Mouse (Mus musculus): Measurements from ENCODE around the gene Scn5a. TPM values are rescaled to one million over a fixed set of nuclear protein-coding genes. Genes with fewer than 3 reads are reported as not detected.

The Scn5a gene
- polyA plus RNA-seq (2015; fragmentation: Nextera tagmentation; extraction: Ambion mirVana), result 0.19 and 0.32 TPM in 2 replicates

DNA sequence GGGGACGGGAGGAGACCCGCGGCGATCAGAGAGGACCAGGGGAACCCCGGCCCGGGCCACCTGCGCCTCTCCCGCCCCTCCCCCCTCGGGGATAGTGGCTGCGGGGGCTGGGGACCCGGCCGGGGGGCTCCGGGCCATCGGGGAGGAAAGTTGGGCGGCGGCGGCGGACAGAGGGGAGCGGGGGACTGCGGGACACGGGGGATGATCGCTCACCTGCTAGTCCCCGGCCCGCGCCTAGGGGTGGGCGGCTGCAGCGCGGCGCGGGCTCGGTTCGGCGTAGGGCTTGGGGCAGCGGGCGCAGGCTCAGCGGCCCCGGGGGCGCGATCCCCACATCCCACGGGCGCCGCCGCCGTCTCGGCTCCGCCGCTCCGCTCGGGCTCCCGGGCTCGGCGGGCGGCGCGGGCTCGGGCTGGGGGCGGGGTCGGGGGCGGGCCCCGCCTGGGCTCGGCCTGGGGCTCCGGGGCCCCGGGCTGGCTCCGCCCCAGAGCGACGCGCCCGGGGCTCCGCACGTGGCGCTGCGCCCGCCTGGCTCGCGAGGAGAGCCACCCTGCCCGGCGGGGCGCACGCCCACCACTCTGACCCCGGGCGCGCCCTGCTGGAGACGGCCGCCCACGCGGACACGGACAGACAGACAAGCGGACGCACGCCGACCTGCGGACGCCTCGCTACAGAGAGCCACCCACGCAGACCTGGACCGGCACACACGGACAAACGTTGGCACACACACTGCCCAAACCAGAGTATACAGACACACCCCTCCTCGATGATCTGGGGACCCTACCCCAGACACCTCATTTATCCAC, at the start of gene Scn5a:
TSS of gene Scn5a (minus strand) at position 381 of the 803 bp plus-strand sequence.
- H3K4me1 ChIP-seq, result peaks cover 15% of the 10 kb centered on the region
- H3K27me3 ChIP-seq, result peaks cover 98% of the 10 kb centered on the region
- WGBS, result under 1% methylated on average over 72 of the region's 99 CpGs
- H3K9ac ChIP-seq, result peak within 1 kb of the TSS; percentile 52
- no peaks in the 10 kb centered on the region for H3K36me3 ChIP-seq
- peak; percentile 64 for ATAC-seq (replicated peaks; ENCODE audit: low FRiP score)
- no peak within 1 kb of the TSS for H3K27ac ChIP-seq
- no peaks in the 10 kb centered on the region for H3K9me3 ChIP-seq (replicated peaks)
- H3K4me3 ChIP-seq (replicated peaks), result peak within 1 kb of the TSS; percentile 57
- H3K4me2 ChIP-seq, result peak within 1 kb of the TSS; percentile 99

DNA sequence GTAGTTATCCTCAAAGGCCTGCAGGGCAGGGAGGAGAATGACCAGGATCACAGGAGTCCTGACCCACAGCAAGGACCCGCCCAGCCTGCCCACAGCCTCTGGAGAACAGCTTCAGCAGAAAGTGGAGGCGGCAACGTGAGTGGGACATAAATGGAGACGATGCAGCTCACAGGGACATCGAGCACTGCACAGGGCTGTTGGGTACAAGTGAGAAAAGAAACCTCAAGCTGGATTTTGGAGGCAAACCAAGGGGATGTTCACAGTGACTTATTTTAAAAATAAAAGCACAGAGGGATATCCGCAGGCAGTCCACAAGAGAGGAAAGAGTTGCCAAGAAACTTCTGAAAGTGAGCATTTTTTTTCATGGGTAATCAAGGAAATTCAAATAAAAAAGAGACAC, 48.4 kb upstream of the Scn5a start:
- H3K27me3 ChIP-seq, result peaks cover 95% of the 10 kb centered on the region
- H3K9me3 ChIP-seq (replicated peaks), result no peaks in the 10 kb centered on the region
- H3K9ac ChIP-seq, result no peak overlapping the region
- H3K36me3 ChIP-seq, result no peaks in the 10 kb centered on the region
- no peak overlapping the region for H3K4me3 ChIP-seq (replicated peaks)
- no peak for ATAC-seq (replicated peaks; ENCODE audit: low FRiP score)
- H3K4me1 ChIP-seq, result peaks cover 11% of the 10 kb centered on the region
- H3K4me2 ChIP-seq, result no peak overlapping the region
- H3K27ac ChIP-seq, result no peak overlapping the region
- 68% methylated on average over 6 of the region's 6 CpGs for WGBS

DNA sequence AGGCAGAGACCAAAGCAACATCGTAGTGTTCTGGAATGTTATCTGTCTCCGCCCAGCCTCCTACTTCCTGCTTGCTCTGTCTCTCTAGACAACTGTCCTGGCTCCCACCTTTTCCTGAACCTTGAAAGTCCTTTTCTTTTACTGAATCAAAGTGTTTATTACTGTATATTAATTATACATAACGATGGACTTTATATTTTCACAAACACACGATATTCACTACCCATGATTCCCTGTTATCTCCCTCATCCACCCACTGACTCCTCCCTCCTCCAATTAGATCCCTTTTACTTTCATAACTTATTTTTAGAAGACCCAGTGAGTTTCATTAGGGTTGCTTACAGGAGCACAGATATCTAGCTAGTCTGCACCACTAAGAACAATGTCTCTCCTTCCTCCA, 45.3 kb upstream of the Scn5a start:
- H3K27ac ChIP-seq, result no peak overlapping the region
- H3K27me3 ChIP-seq, result peaks cover 70% of the 10 kb centered on the region
- 81% methylated on average over 4 of the region's 4 CpGs for WGBS
- no peaks in the 10 kb centered on the region for H3K36me3 ChIP-seq
- no peaks in the 10 kb centered on the region for H3K4me1 ChIP-seq
- no peak overlapping the region for H3K4me3 ChIP-seq (replicated peaks)
- no peak overlapping the region for H3K4me2 ChIP-seq
- no peak overlapping the region for H3K9ac ChIP-seq
- no peaks in the 10 kb centered on the region for H3K9me3 ChIP-seq (replicated peaks)
- ATAC-seq (replicated peaks; ENCODE audit: low FRiP score), result no peak

DNA sequence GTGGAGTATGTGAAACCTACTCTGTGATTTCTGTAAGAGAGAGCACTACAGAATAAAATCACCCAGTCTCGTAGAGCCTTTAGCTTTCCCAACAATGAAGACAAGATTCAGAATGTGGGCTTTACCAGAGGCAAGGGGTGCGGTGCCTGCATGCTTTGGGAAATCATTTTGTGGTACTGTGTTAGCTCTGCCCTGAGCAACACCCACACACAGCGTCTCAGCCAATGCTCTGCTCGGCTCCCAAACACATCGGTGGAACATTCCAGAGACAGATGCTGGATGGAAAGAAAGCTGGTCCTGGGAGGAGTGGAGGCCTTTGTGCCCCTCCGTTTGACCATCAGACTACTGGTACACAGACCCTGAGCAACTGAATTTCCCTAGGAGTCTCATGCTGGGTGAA, 36.0 kb upstream of the Scn5a start:
- no peak for ATAC-seq (replicated peaks; ENCODE audit: low FRiP score)
- Histone ChIP-seq H3K27me3 (peaks cover 58% of the 10 kb centered on the region), H3K9me3 (replicated peaks) (no peaks in the 10 kb centered on the region), H3K4me1 (no peaks in the 10 kb centered on the region), H3K36me3 (no peaks in the 10 kb centered on the region), H3K4me3 (replicated peaks) (no peak overlapping the region), H3K4me2 (no peak overlapping the region), H3K27ac (no peak overlapping the region), H3K9ac (no peak overlapping the region)
- 68% methylated on average over 6 of the region's 6 CpGs for WGBS

DNA sequence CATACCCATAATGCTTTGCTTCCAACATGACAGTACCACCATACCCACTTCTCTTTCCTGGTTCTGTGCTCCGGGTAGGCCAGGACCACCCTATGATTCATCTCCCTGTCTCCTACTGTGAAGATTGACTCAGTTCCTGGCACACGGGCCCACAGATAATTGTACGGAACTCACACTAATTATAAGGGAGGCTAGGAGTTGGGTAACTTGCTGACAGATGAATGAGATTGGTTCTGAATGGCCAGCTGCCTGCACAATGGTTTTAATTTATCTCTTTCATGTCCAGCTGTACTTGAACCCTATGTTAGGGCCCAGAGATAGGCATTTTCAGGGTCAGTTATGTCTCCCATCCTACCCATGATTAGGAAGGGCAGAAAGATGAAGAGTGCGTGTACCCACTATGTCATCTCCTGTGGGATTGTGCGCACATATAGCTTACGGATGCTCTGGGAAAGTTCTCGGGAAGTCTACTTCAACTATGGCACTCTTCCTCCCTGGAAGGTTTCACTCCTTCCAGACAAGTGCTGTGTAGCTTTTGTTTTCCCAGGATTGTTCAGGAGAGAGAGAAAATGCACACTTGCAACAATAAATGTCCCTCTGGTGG, 31.8 kb upstream of the Scn5a start:
- 89% methylated on average over 7 of the region's 7 CpGs for WGBS
- no peaks in the 10 kb centered on the region for H3K36me3 ChIP-seq
- H3K27me3 ChIP-seq, result peaks cover 19% of the 10 kb centered on the region
- no peak overlapping the region for H3K9ac ChIP-seq
- no peaks in the 10 kb centered on the region for H3K4me1 ChIP-seq
- no peak overlapping the region for H3K4me3 ChIP-seq (replicated peaks)
- H3K27ac ChIP-seq, result no peak overlapping the region
- no peaks in the 10 kb centered on the region for H3K9me3 ChIP-seq (replicated peaks)
- H3K4me2 ChIP-seq, result no peak overlapping the region
- ATAC-seq (replicated peaks; ENCODE audit: low FRiP score), result no peak

DNA sequence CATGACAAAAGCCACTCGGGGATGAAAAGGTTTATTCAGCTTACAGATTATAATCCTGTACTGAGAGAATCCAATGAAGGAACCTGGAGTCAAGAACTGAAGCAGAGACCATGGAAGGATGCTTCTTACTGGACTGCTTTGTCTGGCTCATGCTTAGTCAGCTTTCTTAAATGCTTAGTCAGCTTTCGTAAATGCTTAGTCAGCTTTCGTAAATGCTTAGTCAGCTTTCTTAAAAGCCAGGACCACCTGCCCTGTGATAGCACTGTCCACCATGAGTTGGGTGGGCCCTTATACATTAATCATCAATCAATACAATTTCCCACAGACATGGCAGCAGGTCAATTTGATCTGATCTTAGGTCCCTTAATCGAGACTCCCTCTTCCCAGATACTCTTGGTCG, 28.1 kb upstream of the Scn5a start:
- Histone ChIP-seq H3K9me3 (replicated peaks) (no peaks in the 10 kb centered on the region), H3K4me1 (no peaks in the 10 kb centered on the region), H3K4me3 (replicated peaks) (no peak overlapping the region), H3K27me3 (peaks cover 8% of the 10 kb centered on the region), H3K4me2 (no peak overlapping the region), H3K27ac (no peak overlapping the region), H3K9ac (no peak overlapping the region), H3K36me3 (no peaks in the 10 kb centered on the region)
- no peak for ATAC-seq (replicated peaks; ENCODE audit: low FRiP score)
- 88% methylated on average over 5 of the region's 5 CpGs for WGBS

DNA sequence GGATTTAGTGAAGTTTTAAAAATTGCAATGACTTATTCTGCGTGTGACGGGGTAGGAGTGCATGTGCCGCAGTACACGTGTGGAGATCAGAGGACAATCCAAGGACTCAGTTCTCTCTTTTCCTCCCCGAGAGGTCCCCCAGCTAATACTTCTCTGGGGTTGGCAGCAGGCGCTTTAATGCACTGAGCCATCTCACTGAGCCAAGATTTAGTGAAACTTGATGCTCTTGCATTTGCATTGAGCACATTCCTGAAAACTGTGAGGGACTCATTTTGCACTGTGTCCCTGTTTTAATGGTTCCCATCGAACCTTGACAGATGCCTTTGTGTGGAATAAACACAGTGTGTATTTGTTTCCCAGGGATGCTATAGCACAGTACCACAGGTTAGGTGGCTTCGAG, 25.8 kb upstream of the Scn5a start:
- Histone ChIP-seq H3K9ac (no peak overlapping the region), H3K27ac (no peak overlapping the region), H3K36me3 (no peaks in the 10 kb centered on the region), H3K4me1 (no peaks in the 10 kb centered on the region), H3K4me2 (no peak overlapping the region), H3K27me3 (peaks cover 7% of the 10 kb centered on the region), H3K9me3 (replicated peaks) (no peaks in the 10 kb centered on the region), H3K4me3 (replicated peaks) (no peak overlapping the region)
- ATAC-seq (replicated peaks; ENCODE audit: low FRiP score), result no peak
- WGBS, result 62% methylated on average over 8 of the region's 8 CpGs

DNA sequence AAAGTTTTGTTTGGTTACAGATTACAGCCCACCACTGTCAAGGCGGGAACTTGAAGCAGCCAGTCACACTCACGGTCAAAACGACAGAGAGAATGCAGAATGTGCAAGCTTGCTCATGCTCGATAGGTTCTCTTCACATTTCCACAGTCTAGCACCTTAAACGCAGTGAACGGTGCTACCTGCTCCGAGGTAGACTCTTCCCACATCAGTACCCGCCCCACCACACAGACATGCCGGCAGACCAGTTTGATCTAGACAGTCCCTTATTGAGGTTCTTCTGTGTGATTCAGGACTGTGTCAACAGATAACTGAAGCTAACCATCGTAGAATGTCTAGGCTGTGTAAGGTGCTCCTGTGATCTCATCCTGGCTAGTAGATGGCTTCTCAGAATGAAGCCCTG, 19.7 kb upstream of the Scn5a start:
- no peaks in the 10 kb centered on the region for H3K4me1 ChIP-seq
- no peak overlapping the region for H3K4me3 ChIP-seq (replicated peaks)
- H3K4me2 ChIP-seq, result no peak overlapping the region
- peaks cover 10% of the 10 kb centered on the region for H3K27me3 ChIP-seq
- H3K9me3 ChIP-seq (replicated peaks), result no peaks in the 10 kb centered on the region
- no peak overlapping the region for H3K27ac ChIP-seq
- H3K9ac ChIP-seq, result no peak overlapping the region
- no peaks in the 10 kb centered on the region for H3K36me3 ChIP-seq
- ATAC-seq (replicated peaks; ENCODE audit: low FRiP score), result no peak
- 86% methylated on average over 10 of the region's 10 CpGs for WGBS

DNA sequence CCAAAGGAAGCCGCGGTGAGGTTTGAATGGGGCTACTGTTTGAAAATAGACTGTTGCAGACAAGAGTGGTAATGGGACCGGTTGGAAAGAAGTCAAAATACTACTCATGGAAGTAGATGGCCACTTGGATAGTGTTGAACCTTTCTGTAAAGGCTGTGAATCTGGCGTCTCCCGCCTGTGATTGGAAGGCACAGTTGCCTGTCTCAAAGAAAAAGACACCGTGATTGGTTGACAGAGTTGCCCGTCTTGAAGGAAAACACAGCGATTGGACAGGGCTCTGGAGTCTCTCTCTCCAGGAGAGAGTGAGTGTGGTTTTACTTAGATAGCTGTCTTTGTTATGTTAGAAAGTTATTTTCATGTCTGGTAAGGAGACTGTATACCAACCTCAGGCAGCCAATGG, 18.5 kb upstream of the Scn5a start:
- 79% methylated on average over 8 of the region's 8 CpGs for WGBS
- no peak for ATAC-seq (replicated peaks; ENCODE audit: low FRiP score)
- H3K36me3 ChIP-seq, result no peaks in the 10 kb centered on the region
- peaks cover 10% of the 10 kb centered on the region for H3K27me3 ChIP-seq
- no peaks in the 10 kb centered on the region for H3K9me3 ChIP-seq (replicated peaks)
- H3K4me1 ChIP-seq, result no peaks in the 10 kb centered on the region
- H3K4me3 ChIP-seq (replicated peaks), result no peak overlapping the region
- no peak overlapping the region for H3K9ac ChIP-seq
- H3K4me2 ChIP-seq, result no peak overlapping the region
- no peak overlapping the region for H3K27ac ChIP-seq

DNA sequence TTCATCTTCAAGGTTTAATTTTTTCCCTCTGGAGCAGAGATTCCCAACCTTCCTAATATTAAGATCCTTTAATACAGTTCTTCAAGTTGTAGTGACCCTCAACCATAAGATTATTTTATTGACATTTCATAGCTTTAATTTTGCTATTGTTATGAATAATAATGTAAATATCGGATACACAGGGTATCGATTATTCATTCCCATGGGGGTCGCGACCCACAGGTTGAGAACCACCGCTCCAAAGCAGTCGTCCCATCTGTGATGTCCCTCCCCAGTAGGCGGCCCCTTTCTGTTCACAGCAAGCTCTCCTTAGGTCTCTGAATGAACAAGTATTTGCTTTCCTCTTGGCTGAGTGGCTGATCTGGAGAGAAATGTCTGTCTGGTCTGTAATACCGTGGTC, 10.8 kb upstream of the Scn5a start:
- Histone ChIP-seq H3K9me3 (replicated peaks) (no peaks in the 10 kb centered on the region), H3K4me2 (no peak overlapping the region), H3K27ac (no peak overlapping the region), H3K27me3 (peaks cover 53% of the 10 kb centered on the region), H3K4me3 (replicated peaks) (no peak overlapping the region), H3K36me3 (no peaks in the 10 kb centered on the region), H3K4me1 (peaks cover 11% of the 10 kb centered on the region), H3K9ac (no peak overlapping the region)
- no peak for ATAC-seq (replicated peaks; ENCODE audit: low FRiP score)
- 82% methylated on average over 8 of the region's 8 CpGs for WGBS

DNA sequence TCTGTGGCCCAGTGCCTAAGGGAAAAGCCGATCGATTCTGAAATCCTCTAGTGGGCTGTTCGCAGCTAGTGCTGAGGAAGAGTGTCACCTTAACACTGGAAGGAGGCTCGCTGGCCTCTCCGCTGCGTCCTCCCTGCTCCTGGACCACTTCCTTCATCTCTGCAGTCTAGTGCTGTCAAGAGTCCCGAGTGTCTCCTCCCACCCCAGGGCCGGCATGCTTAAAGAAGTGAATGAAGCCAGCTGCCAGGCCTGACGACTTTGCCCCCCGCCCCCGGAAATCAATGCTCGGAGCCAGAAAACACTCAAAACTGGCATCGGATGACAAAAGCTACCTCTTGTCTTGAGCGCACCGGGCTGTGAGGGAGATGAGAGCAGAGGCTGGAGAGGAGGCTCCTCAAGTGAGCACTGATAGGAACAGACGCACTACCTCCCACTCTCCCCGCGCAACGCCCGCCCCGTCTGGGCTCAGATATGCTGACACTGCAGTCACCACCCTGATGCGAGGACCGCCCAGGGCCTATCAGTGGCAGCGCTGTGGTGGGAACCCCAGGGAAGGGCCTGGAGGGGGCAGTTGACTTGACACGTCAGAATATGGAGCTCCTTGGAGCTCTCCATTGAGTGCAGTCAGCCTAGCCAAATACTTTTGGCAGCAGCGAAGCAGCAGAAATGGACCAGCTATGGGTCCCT, 10.1 kb upstream of the Scn5a start:
- no peaks in the 10 kb centered on the region for H3K9me3 ChIP-seq (replicated peaks)
- H3K36me3 ChIP-seq, result no peaks in the 10 kb centered on the region
- H3K9ac ChIP-seq, result no peak overlapping the region
- H3K27ac ChIP-seq, result no peak overlapping the region
- ATAC-seq (replicated peaks; ENCODE audit: low FRiP score), result no peak
- WGBS, result 17% methylated on average over 26 of the region's 26 CpGs
- H3K4me2 ChIP-seq, result peak overlapping the region; percentile 51
- peaks cover 11% of the 10 kb centered on the region for H3K4me1 ChIP-seq
- H3K27me3 ChIP-seq, result peaks cover 60% of the 10 kb centered on the region
- H3K4me3 ChIP-seq (replicated peaks), result peak overlapping the region; percentile 18

DNA sequence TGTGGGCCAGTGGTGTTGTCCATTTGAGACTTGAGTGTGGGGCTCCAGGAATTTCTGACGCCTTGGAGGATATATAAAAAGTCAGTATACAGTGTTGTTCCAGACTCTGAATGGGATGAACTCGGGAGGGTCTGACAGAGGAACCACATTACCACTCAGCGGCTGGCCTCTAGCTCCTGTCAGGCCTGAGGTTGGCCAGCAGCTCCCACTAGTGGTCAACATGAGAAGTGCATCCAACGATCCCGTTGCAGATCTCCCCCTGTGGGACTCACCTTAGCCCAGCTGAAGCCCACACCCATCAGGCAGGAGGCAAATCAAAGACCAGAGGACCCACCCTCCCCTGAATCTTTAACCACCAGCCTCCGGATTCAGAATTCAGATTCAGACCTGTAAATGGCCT, 1.9 kb upstream of the Scn5a start:
- Histone ChIP-seq H3K4me2 (no peak overlapping the region), H3K4me3 (replicated peaks) (no peak overlapping the region), H3K9ac (no peak overlapping the region), H3K27me3 (peaks cover 97% of the 10 kb centered on the region), H3K36me3 (no peaks in the 10 kb centered on the region), H3K4me1 (peaks cover 15% of the 10 kb centered on the region), H3K9me3 (replicated peaks) (no peaks in the 10 kb centered on the region), H3K27ac (no peak overlapping the region)
- 0 out of 2 replicates have a peak, but pooled peaks have one; percentile 6 for ATAC-seq (replicated peaks; ENCODE audit: low FRiP score)
- WGBS, result 0% methylated on average over 6 of the region's 6 CpGs
